Mouse (Mus musculus) intestine, postnatal 0 days (tissue): ENCODE measurements around the gene Spen. TPM values are rescaled to one million over a fixed set of nuclear protein-coding genes. Genes with fewer than 3 reads are reported as not detected.

ENCODE experiments used
- ATAC-seq: fragments of 200-750 bp; cut with Nextera tagmentation; 2 replicates; pipeline ENCODE4 v1.8.0; 2017; ENCODE audit warnings: mild to moderate bottlenecking, moderate TSS enrichment, moderate library complexity
- H3K27ac ChIP-seq: fragments of 300-500 bp; sonication (generic); 2 replicates; pipeline ENCODE4 v1.5.1; 2014; ENCODE audit warnings: mild to moderate bottlenecking, low read depth, low read length, moderate library complexity
- H3K27me3 ChIP-seq: fragments of 300-500 bp; sonication (generic); replicated peaks from 2 replicates; pipeline ENCODE4 v1.6.1; 2014; ENCODE audit warnings: low read length, mixed read lengths; ENCODE audit not compliant: control insufficient read depth, insufficient read depth
- H3K36me3 ChIP-seq: fragments of 300-500 bp; sonication (generic); 2 replicates; pipeline ENCODE4 v1.6.1; 2014; ENCODE audit warnings: mild to moderate bottlenecking, moderate library complexity; ENCODE audit not compliant: control insufficient read depth, insufficient read depth
- H3K4me1 ChIP-seq: fragments of 300-500 bp; sonication (generic); replicated peaks from 2 replicates; pipeline ENCODE4 v1.6.1; 2014; ENCODE audit warnings: antibody characterized with exemption, low read length, mixed read lengths; ENCODE audit not compliant: control insufficient read depth, insufficient read depth
- H3K4me2 ChIP-seq: fragments of 300-500 bp; sonication (generic); replicated peaks from 2 replicates; pipeline ENCODE4 v1.6.1; 2014; ENCODE audit warnings: low read depth, mild to moderate bottlenecking, moderate library complexity
- H3K4me3 ChIP-seq: fragments of 300-500 bp; sonication (generic); 2 replicates; pipeline ENCODE4 v1.5.1; 2014; ENCODE audit warnings: low read depth, low read length
- H3K9ac ChIP-seq: fragments of 300-500 bp; sonication (generic); 2 replicates; pipeline ENCODE4 v1.6.1; 2014; ENCODE audit warnings: mild to moderate bottlenecking, low read depth, low read length
- H3K9me3 ChIP-seq: fragments of 300-500 bp; sonication (generic); 2 replicates; pipeline ENCODE4 v1.6.1; 2016; ENCODE audit warnings: mixed run types; ENCODE audit not compliant: control insufficient read depth
- CTCF ChIP-seq: sonication (generic); IDR thresholded peaks from 2 replicates; pipeline ENCODE4 v1.5.1; 2016; ENCODE audit warnings: low read depth, mild to moderate bottlenecking, control low read depth, antibody characterized with exemption, moderate library complexity
- WGBS: fragments of 180-500 bp; shearing (Covaris S2); extraction: QIAGEN DNeasy Blood & Tissue Kit; methylation state at CpG from one replicate; pipeline ENCODE4 v1.1.7; 2014; 5-methylcytosine and 5-hydroxymethylcytosine counted together
- polyA plus RNA-seq: library from polyadenylated mRNA; unstranded; fragments of >200 nt; fragmentation: Nextera tagmentation; extraction: Ambion mirVana; gene quantifications from 2 replicates; pipeline ENCODE4 v1.2.1, GENCODE M21; 2015

The Spen gene
- polyA plus RNA-seq, 1 experiment from 2014 or later = 3.2 TPM

DNA sequence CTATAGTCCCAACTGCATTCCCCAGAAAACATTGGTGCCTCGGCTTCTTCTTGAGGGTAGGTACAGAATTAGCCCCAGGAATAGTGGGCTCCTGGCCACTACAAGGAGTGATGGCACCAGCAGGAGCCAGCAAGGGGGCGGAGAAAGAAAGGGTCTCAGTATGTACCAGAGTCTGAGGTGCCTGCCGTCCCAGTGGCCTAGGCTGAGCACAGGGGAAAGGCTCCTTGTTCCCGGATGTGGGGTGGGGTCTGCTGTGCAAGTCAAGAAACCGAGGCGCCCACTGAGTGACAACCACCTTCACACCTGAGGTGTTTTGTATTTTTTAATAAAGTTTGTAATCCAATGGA is 70.8 kb downstream of the Spen start:
- Histone ChIP-seq H3K4me2 (no peak overlapping the region), H3K36me3 (peaks cover 94% of the 10 kb centered on the region), H3K27me3 (no peaks in the 10 kb centered on the region), H3K4me1 (no peaks in the 10 kb centered on the region), H3K9ac (no peak overlapping the region), H3K9me3 (no peaks in the 10 kb centered on the region), H3K27ac (no peak overlapping the region), H3K4me3 (no peak overlapping the region)
- WGBS = 81% methylated on average over 6 of the region's 6 CpGs
- no peak for ATAC-seq
- no peak for TF ChIP-seq CTCF

- 82% methylated on average over 15 of the region's 15 CpGs for WGBS
Observed at GRCm38 (mm10) chr4:141466844-141467580, 71.4 kb downstream of the Spen start.

GRCm38 (mm10) chr4:141466289-141466795 is 72.1 kb downstream of the Spen start:
- H3K27me3 ChIP-seq = no peaks in the 10 kb centered on the region
- peak overlapping the region; percentile 21; the same call in 1 of the 2 replicates for H3K27ac ChIP-seq
- H3K9me3 ChIP-seq = no peaks in the 10 kb centered on the region
- peaks cover 93% of the 10 kb centered on the region for H3K36me3 ChIP-seq
- no peak overlapping the region for H3K4me3 ChIP-seq
- WGBS = 89% methylated on average over 16 of the region's 16 CpGs
- no peak for ATAC-seq
- H3K4me2 ChIP-seq = no peak overlapping the region
- no peak for TF ChIP-seq CTCF
- no peaks in the 10 kb centered on the region for H3K4me1 ChIP-seq
- H3K9ac ChIP-seq = no peak overlapping the region

More at GRCm38 (mm10) chr4:141466844-141467580, 71.4 kb downstream of the Spen start:
- H3K4me3 ChIP-seq = no peak overlapping the region
- no peak for ATAC-seq
- H3K27ac ChIP-seq = no peak overlapping the region
- no peaks in the 10 kb centered on the region for H3K9me3 ChIP-seq
- no peaks in the 10 kb centered on the region for H3K27me3 ChIP-seq
- H3K4me2 ChIP-seq = no peak overlapping the region
- peak; percentile 47 for TF ChIP-seq CTCF
- H3K4me1 ChIP-seq = no peaks in the 10 kb centered on the region
- peaks cover 94% of the 10 kb centered on the region for H3K36me3 ChIP-seq
- H3K9ac ChIP-seq = no peak overlapping the region

DNA sequence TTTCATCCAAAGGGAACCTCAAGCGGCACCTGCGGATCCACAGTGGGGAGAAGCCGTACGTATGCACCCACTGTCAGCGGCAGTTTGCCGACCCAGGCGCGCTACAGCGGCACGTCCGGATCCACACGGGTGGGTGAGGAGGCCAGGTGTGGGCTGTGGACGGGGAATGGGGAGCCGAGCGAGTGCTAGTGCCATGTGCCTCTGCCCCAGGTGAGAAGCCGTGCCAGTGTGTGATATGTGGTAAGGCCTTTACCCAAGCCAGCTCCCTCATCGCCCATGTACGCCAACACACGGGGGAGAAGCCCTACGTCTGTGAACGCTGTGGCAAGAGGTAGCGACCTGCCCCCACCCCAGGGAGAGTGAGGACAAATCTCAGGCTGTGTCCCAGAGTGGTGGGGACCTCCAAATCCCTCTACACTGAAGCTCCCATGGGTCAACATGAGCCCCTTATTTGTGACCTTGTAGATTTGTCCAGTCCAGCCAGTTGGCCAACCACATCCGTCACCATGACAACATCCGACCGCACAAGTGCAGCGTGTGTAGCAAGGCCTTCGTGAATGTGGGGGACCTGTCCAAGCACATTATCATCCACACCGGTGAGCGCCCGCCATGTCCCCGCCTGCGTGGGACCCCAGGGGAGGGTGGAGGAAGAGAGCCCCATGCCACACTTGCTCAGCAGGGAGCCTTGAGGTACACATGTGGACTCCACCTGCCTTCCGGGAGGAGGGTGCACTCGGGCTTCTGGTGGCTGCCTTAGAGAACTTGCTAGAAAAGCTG is 72.7 kb downstream of the Spen start:
- H3K4me1 ChIP-seq = no peaks in the 10 kb centered on the region
- H3K27ac ChIP-seq = peak overlapping the region; percentile 21; the same call in 1 of the 2 replicates
- no peaks in the 10 kb centered on the region for H3K27me3 ChIP-seq
- ATAC-seq = no peak
- H3K4me2 ChIP-seq = no peak overlapping the region
- H3K9me3 ChIP-seq = no peaks in the 10 kb centered on the region
- H3K9ac ChIP-seq = no peak overlapping the region
- TF ChIP-seq CTCF = no peak
- H3K36me3 ChIP-seq = peaks cover 90% of the 10 kb centered on the region
- H3K4me3 ChIP-seq = no peak overlapping the region
- 89% methylated on average over 34 of the region's 34 CpGs for WGBS

GRCm38 (mm10) chr4:141464722-141465121 is 73.7 kb downstream of the Spen start:
- Histone ChIP-seq H3K4me3 (no peak overlapping the region), H3K4me2 (no peak overlapping the region), H3K27ac (0 out of 2 replicates have a peak overlapping the region, but pooled peaks have one; percentile 4), H3K9ac (no peak overlapping the region), H3K27me3 (no peaks in the 10 kb centered on the region), H3K9me3 (no peaks in the 10 kb centered on the region), H3K4me1 (no peaks in the 10 kb centered on the region), H3K36me3 (peaks cover 86% of the 10 kb centered on the region)
- no peak for TF ChIP-seq CTCF
- no peak for ATAC-seq
- 78% methylated on average over 16 of the region's 16 CpGs for WGBS

DNA sequence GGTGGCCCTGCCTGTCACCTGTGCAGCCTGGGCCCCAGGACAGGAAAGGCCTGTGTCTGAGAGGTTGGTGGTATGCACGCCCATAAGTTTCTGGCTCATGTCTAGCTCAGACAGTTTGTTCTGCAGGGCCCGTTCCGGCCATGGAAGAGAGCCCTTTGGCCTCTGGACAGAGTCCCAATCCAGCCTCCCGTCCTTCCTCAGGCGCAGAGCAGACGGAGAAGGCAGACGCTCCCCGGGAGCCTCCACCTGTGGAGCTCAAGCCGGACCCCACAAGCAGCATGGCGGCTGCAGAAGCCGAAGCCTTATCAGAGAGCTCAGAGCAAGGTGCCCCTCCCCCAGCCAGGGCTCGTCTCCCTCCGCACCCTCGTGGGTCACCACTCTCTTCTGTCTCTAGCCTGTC is 74.9 kb downstream of the Spen start:
- no peak overlapping the region for H3K9ac ChIP-seq
- no peak overlapping the region for H3K27ac ChIP-seq
- WGBS = 69% methylated on average over 14 of the region's 14 CpGs
- H3K4me1 ChIP-seq = no peaks in the 10 kb centered on the region
- no peak overlapping the region for H3K4me3 ChIP-seq
- H3K9me3 ChIP-seq = no peaks in the 10 kb centered on the region
- H3K36me3 ChIP-seq = peaks cover 74% of the 10 kb centered on the region
- H3K4me2 ChIP-seq = no peak overlapping the region
- no peak for ATAC-seq
- H3K27me3 ChIP-seq = no peaks in the 10 kb centered on the region
- no peak for TF ChIP-seq CTCF
